Mouse (Mus musculus) embryonic stem cell, embryonic (primary cell): Measurements from ENCODE around the gene Myrf.

ENCODE experiments used
- CTCF ChIA-PET, 4 experiments: fragments of 300-600 bp in 2 of 4; fragments of 350-600 bp in 2 of 4; sonication (Branson Sonifier 250); formaldehyde crosslinking; loops; one replicate each; lab custom pipeline; 2022; ENCODE audit warnings: inconsistent platforms in 2 of 4; lab: Charles Lee
- POLR2A ChIA-PET, 4 experiments: fragments of 300-600 bp in 2 of 4; fragments of 350-600 bp in 2 of 4; sonication (Branson Sonifier 250); formaldehyde crosslinking; loops; one replicate each; lab custom pipeline; 2022; ENCODE audit warnings: antibody characterized with exemption in 4 of 4, inconsistent platforms in 1 of 4; lab: Charles Lee

Myrf gene

GRCm38 (mm10) chr19:10183299-10183983 lies 57.1 kb downstream of the Myrf start:
- ChIA-PET POLR2A (interaction anchor here (0.5 to 4.2 kb wide), 69 partner anchors 9 to 342 kb away, joined by 3 to 47 read pairs (median 4); partner anchors contain the start of genes Fads2 (in 3 of the 4), Fen1 (in 1 of the 4), Sdhaf2 (in 1 of the 4) and Tmem258 (in 1 of the 4)), CTCF (interaction anchor here (0.5 to 4.0 kb wide), 36 partner anchors 13 to 711 kb away, joined by 3 to 35 read pairs (median 3); partner anchors contain the start of genes Fads2 (in 2 of the 4), Fen1 (in 1 of the 4), Myrf (in 1 of the 4) and Tmem258 (in 1 of the 4))

- ChIA-PET CTCF (interaction anchor here (0.5 to 4.0 kb wide), 42 partner anchors 13 to 712 kb away, joined by 3 to 35 read pairs (median 4); partner anchors contain the start of genes Fads2 (in 2 of the 4), Fen1 (in 1 of the 4), Myrf (in 1 of the 4) and Tmem258 (in 1 of the 4)), POLR2A (interaction anchor here (0.5 to 4.2 kb wide), 69 partner anchors 9 to 343 kb away, joined by 3 to 47 read pairs (median 4); partner anchors contain the start of genes Fads2 (in 3 of the 4), Fen1 (in 1 of the 4), Incenp (in 1 of the 4) and Sdhaf2 (in 1 of the 4))
These were observed 57.8 kb downstream of the Myrf start, which contains the start of gene Fads1 for GRCm38 (mm10) chr19:10182670-10183298. TSS of gene Fads1 (plus strand) at chr19:10182888.

GRCm38 (mm10) chr19:10182142-10182541 lies 58.4 kb downstream of the Myrf start:
- ChIA-PET POLR2A (interaction anchor here (0.8 to 4.2 kb wide), 43 partner anchors 8 to 343 kb away, joined by 3 to 47 read pairs (median 4); partner anchors contain the start of genes Fads2 (in 2 of the 4), Incenp (in 1 of the 4) and Sdhaf2 (in 1 of the 4)), CTCF (interaction anchor here (0.6 to 4.0 kb wide), 31 partner anchors 12 to 271 kb away, joined by 3 to 35 read pairs (median 4); partner anchors contain the start of genes Fads2 (in 1 of the 4), Fen1 (in 1 of the 4) and Tmem258 (in 1 of the 4))

GRCm38 (mm10) chr19:10181225-10181624 lies 59.3 kb downstream of the Myrf start:
- CTCF ChIA-PET: interaction anchor here in 2 of 4 experiments (0.7 to 2.4 kb wide), 3 partner anchors 12 to 86 kb away, joined by 3 to 14 read pairs (median 10); partner anchors contain the start of genes Fen1 (in 1 of the 2) and Tmem258 (in 1 of the 2)
- POLR2A ChIA-PET: interaction anchor here in 2 of 4 experiments (0.5 to 4.2 kb wide), 11 partner anchors 9 to 203 kb away, joined by 3 to 47 read pairs (median 4); partner anchors contain the start of gene Fads2 (in 1 of the 2)

- CTCF ChIA-PET: no interaction called here
These were observed 63.6 kb downstream of the Myrf start for GRCm38 (mm10) chr19:10176941-10177372.

GRCm38 (mm10) chr19:10176477-10176876 lies 64.1 kb downstream of the Myrf start:
- CTCF ChIA-PET: no interaction called here

More at GRCm38 (mm10) chr19:10176941-10177372, 63.6 kb downstream of the Myrf start:
- POLR2A ChIA-PET: interaction anchor here (0.6 to 1.9 kb wide), 10 partner anchors 7 to 261 kb away, joined by 3 to 8 read pairs (median 4); no protein-coding TSS in a partner anchor

GRCm38 (mm10) chr19:10174956-10175355 lies 65.6 kb downstream of the Myrf start:
- CTCF ChIA-PET: interaction anchor here in 1 of 4 experiments (0.6 kb wide), 1 partner anchor 127 kb away, joined by 3 read pairs; no protein-coding TSS in a partner anchor
- POLR2A ChIA-PET: interaction anchor here in 2 of 4 experiments (1.0 to 2.4 kb wide), 5 partner anchors 8 to 92 kb away, joined by 3 to 11 read pairs (median 3); partner anchors contain the start of gene Fads1 (in 1 of the 2)

More at GRCm38 (mm10) chr19:10176477-10176876, 64.1 kb downstream of the Myrf start:
- POLR2A ChIA-PET: interaction anchor here in 2 of 4 experiments (1.1 to 1.9 kb wide), 3 partner anchors 13 to 194 kb away, joined by 3 to 4 read pairs (median 3); no protein-coding TSS in a partner anchor

GRCm38 (mm10) chr19:10173844-10174539 lies 66.6 kb downstream of the Myrf start:
- CTCF ChIA-PET: no interaction called here

GRCm38 (mm10) chr19:10173116-10173718 lies 67.3 kb downstream of the Myrf start:
- POLR2A ChIA-PET: interaction anchor here in 2 of 4 experiments (1.7 to 5.6 kb wide), 3 partner anchors 10 to 12 kb away, joined by 6 to 31 read pairs (median 11); partner anchors contain the start of gene Fads1 (in 2 of the 2)
- CTCF ChIA-PET: no interaction called here

More at GRCm38 (mm10) chr19:10173844-10174539, 66.6 kb downstream of the Myrf start:
- POLR2A ChIA-PET: interaction anchor here in 3 of 4 experiments (0.6 to 5.6 kb wide), 5 partner anchors 9 to 91 kb away, joined by 3 to 31 read pairs (median 6); partner anchors contain the start of gene Fads1 (in 2 of the 3)

GRCm38 (mm10) chr19:10171846-10172245 lies 68.7 kb downstream of the Myrf start:
- CTCF ChIA-PET: no interaction called here
- POLR2A ChIA-PET: interaction anchor here in 3 of 4 experiments (0.7 to 5.6 kb wide), 4 partner anchors 10 to 82 kb away, joined by 3 to 47 read pairs (median 20); partner anchors contain the start of gene Fads1 (in 3 of the 3)

GRCm38 (mm10) chr19:10171359-10171758 lies 69.2 kb downstream of the Myrf start:
- ChIA-PET POLR2A (interaction anchor here (0.7 to 5.6 kb wide), 11 partner anchors 11 to 180 kb away, joined by 3 to 47 read pairs (median 8); partner anchors contain the start of genes Fads1 (in 4 of the 4) and Fads2 (in 1 of the 4)), CTCF (interaction anchor here in 2 of 4 experiments (0.6 to 1.3 kb wide), 2 partner anchors 138 to 1410 kb away, joined by 3 read pairs; no protein-coding TSS in a partner anchor)

GRCm38 (mm10) chr19:10170466-10170865 lies 70.1 kb downstream of the Myrf start:
- POLR2A ChIA-PET: interaction anchor here (0.7 to 5.6 kb wide), 14 partner anchors 12 to 179 kb away, joined by 3 to 47 read pairs (median 5); partner anchors contain the start of genes Fads1 (in 4 of the 4) and Fads2 (in 2 of the 4)
- CTCF ChIA-PET: interaction anchor here in 3 of 4 experiments (0.6 to 1.8 kb wide), 5 partner anchors 12 to 137 kb away, joined by 3 to 5 read pairs (median 4); partner anchors contain the start of gene Fads1 (in 2 of the 3)

- ChIA-PET POLR2A (interaction anchor here (0.6 to 5.6 kb wide), 15 partner anchors 7 to 156 kb away, joined by 3 to 47 read pairs (median 7); partner anchors contain the start of genes Fads1 (in 4 of the 4) and Fads2 (in 2 of the 4)), CTCF (interaction anchor here (0.6 to 1.8 kb wide), 8 partner anchors 12 to 177 kb away, joined by 3 to 5 read pairs (median 4); partner anchors contain the start of gene Fads1 (in 2 of the 4))
These were observed 70.7 kb downstream of the Myrf start for GRCm38 (mm10) chr19:10169692-10170330.

GRCm38 (mm10) chr19:10169179-10169578 lies 71.4 kb downstream of the Myrf start:
- CTCF ChIA-PET: interaction anchor here (0.6 to 1.8 kb wide), 7 partner anchors 12 to 176 kb away, joined by 3 to 5 read pairs (median 3); partner anchors contain the start of gene Fads1 (in 2 of the 4)
- POLR2A ChIA-PET: interaction anchor here in 3 of 4 experiments (0.6 to 5.6 kb wide), 14 partner anchors 8 to 1446 kb away, joined by 3 to 47 read pairs (median 6); partner anchors contain the start of genes Fads1 (in 3 of the 3), Fads2 (in 1 of the 3) and Slc3a2 (in 1 of the 3)

- POLR2A ChIA-PET: interaction anchor here in 2 of 4 experiments (0.6 to 4.6 kb wide), 3 partner anchors 14 to 1445 kb away, joined by 3 to 47 read pairs (median 6); partner anchors contain the start of genes Fads1 (in 1 of the 2) and Slc3a2 (in 1 of the 2)
- CTCF ChIA-PET: interaction anchor here in 1 of 4 experiments (0.7 kb wide), 1 partner anchor 81 kb away, joined by 3 read pairs; no protein-coding TSS in a partner anchor
These were observed 72.1 kb downstream of the Myrf start for GRCm38 (mm10) chr19:10168441-10168840.
